Mouse (Mus musculus): ENCODE measurements around the gene Slc2a3.

Slc2a3 gene

GRCm38 (mm10) chr6:122765298-122765956, 36.0 kb downstream of the Slc2a3 start:
- in situ Hi-C loops (cut with MboI, MseI) = no loop called here

- in situ Hi-C loops (cut with MboI, MseI) = no loop called here
Measured at GRCm38 (mm10) chr6:122764446-122765297, 36.8 kb downstream of the Slc2a3 start.

GRCm38 (mm10) chr6:122763844-122764445, 37.5 kb downstream of the Slc2a3 start:
- in situ Hi-C loops (cut with MboI, MseI) = no loop called here

GRCm38 (mm10) chr6:122762952-122763700, 38.3 kb downstream of the Slc2a3 start:
- in situ Hi-C loops (cut with MboI, MseI) = no loop called here

- in situ Hi-C loops (cut with MboI, MseI) = no loop called here
Measured at GRCm38 (mm10) chr6:122762480-122762879, 39.0 kb downstream of the Slc2a3 start.

GRCm38 (mm10) chr6:122761901-122762300, 39.5 kb downstream of the Slc2a3 start:
- in situ Hi-C loops (cut with MboI, MseI) = no loop called here

- in situ Hi-C loops (cut with MboI, MseI) = no loop called here
Measured at GRCm38 (mm10) chr6:122761011-122761599, 40.3 kb downstream of the Slc2a3 start.

GRCm38 (mm10) chr6:122758732-122759131, 42.7 kb downstream of the Slc2a3 start:
- in situ Hi-C loops (cut with MboI, MseI) = no loop called here

- in situ Hi-C loops (cut with MboI, MseI) = no loop called here
Measured at GRCm38 (mm10) chr6:122755913-122756312, 45.5 kb downstream of the Slc2a3 start.

- in situ Hi-C loops (cut with MboI, MseI) = no loop called here
Measured at GRCm38 (mm10) chr6:122750579-122750978, 50.9 kb downstream of the Slc2a3 start.

GRCm38 (mm10) chr6:122744505-122745249, 56.8 kb downstream of the Slc2a3 start:
- in situ Hi-C loops (cut with MboI, MseI) = no loop called here

- in situ Hi-C loops (cut with MboI, MseI) = no loop called here
Measured at GRCm38 (mm10) chr6:122743353-122743752, 58.1 kb downstream of the Slc2a3 start.

- in situ Hi-C loops (cut with MboI, MseI) = no loop called here
Measured at GRCm38 (mm10) chr6:122742228-122742899, 59.1 kb downstream of the Slc2a3 start.

GRCm38 (mm10) chr6:122741460-122742227, 59.8 kb downstream of the Slc2a3 start:
- in situ Hi-C loops (cut with MboI, MseI) = no loop called here

- in situ Hi-C loops (cut with MboI, MseI) = loop anchor here (5.0 kb wide), 1 partner anchor 47 kb away; no protein-coding TSS in a partner anchor
Measured at GRCm38 (mm10) chr6:122739952-122740351, 61.5 kb downstream of the Slc2a3 start.

GRCm38 (mm10) chr6:122719942-122720341, 81.5 kb downstream of the Slc2a3 start:
- in situ Hi-C loops (cut with MboI, MseI) = loop anchor here (5.0 kb wide), 1 partner anchor 53 kb away; no protein-coding TSS in a partner anchor

GRCm38 (mm10) chr6:122718224-122718623, 83.2 kb downstream of the Slc2a3 start:
- in situ Hi-C loops (cut with MboI, MseI) = loop anchor here (5.0 kb wide), 1 partner anchor 51 kb away; no protein-coding TSS in a partner anchor

- in situ Hi-C loops (cut with MboI, MseI) = loop anchor here (5.0 kb wide), 1 partner anchor 49 kb away; no protein-coding TSS in a partner anchor
Measured at GRCm38 (mm10) chr6:122715886-122716285, 85.6 kb downstream of the Slc2a3 start.
